Mouse (Mus musculus) heart, embryonic 14.5 days (tissue): ENCODE measurements around the gene Vmn2r46. TPM values are rescaled to one million over a fixed set of nuclear protein-coding genes. Genes with fewer than 3 reads are reported as not detected.
"Not testable (repeated sequence)": the region's sequence is repeated elsewhere in the genome, so short reads cannot be mapped to it uniquely, and the experiment has no call there.

Source experiments
- ATAC-seq: fragments of 200-750 bp; cut with Nextera tagmentation; 2 replicates; pipeline ENCODE4 v1.8.0; 2017; ENCODE audit warnings: low read depth, moderate TSS enrichment; ENCODE audit not compliant: insufficient number of reproducible peaks, insufficient read depth, low FRiP score
- H3K27ac ChIP-seq, 2 experiments: fragments of 200-500 bp in 1 of 2; fragments of 300-500 bp in 1 of 2; sonication (generic) in 1 of 2; replicated peaks in 1 of 2; 2 replicates each; pipeline ENCODE4 v1.5.1; 2012 to 2014; ENCODE audit warnings: low read depth in 2 of 2, low read length in 2 of 2, control low read depth in 1 of 2, mild to moderate bottlenecking in 1 of 2, mixed read lengths in 1 of 2; ENCODE audit not compliant: control insufficient read depth in 1 of 2, insufficient read depth in 1 of 2
- H3K27me3 ChIP-seq: fragments of 300-500 bp; sonication (generic); 2 replicates; pipeline ENCODE4 v1.6.1; 2014; ENCODE audit warnings: mild to moderate bottlenecking, low read length, control low read depth; ENCODE audit not compliant: control insufficient read depth, insufficient read depth
- H3K36me3 ChIP-seq: fragments of 300-500 bp; sonication (generic); 2 replicates; pipeline ENCODE4 v1.6.1; 2014; ENCODE audit warnings: mild to moderate bottlenecking, control low read depth, low read length, mixed read lengths; ENCODE audit not compliant: control insufficient read depth, insufficient read depth
- H3K4me1 ChIP-seq, 2 experiments: fragments of 200-500 bp in 1 of 2; fragments of 300-500 bp in 1 of 2; sonication (generic) in 1 of 2; 2 replicates each; pipeline ENCODE4 v1.6.1; 2012 to 2014; ENCODE audit warnings: low read length in 2 of 2, control low read depth in 1 of 2, mixed read lengths in 1 of 2; ENCODE audit not compliant: control insufficient read depth in 2 of 2, insufficient read depth in 2 of 2
- H3K4me2 ChIP-seq: fragments of 300-500 bp; sonication (generic); 2 replicates; pipeline ENCODE4 v1.6.1; 2014; ENCODE audit warnings: mild to moderate bottlenecking, low read length
- H3K4me3 ChIP-seq, 2 experiments: fragments of 200-500 bp in 1 of 2; fragments of 300-500 bp in 1 of 2; sonication (generic) in 1 of 2; 2 replicates each; pipeline ENCODE4 v1.5.1; 2012 to 2014; ENCODE audit warnings: low read length in 2 of 2, mild to moderate bottlenecking in 2 of 2, control low read depth in 1 of 2, low read depth in 1 of 2, moderate library complexity in 1 of 2; ENCODE audit not compliant: control insufficient read depth in 1 of 2, insufficient read depth in 1 of 2
- H3K9ac ChIP-seq: fragments of 300-500 bp; sonication (generic); 2 replicates; pipeline ENCODE4 v1.6.1; 2014; ENCODE audit warnings: mild to moderate bottlenecking, low read length
- H3K9me3 ChIP-seq: fragments of 300-500 bp; sonication (generic); 2 replicates; pipeline ENCODE4 v1.6.1; 2016; ENCODE audit warnings: low read length, control low read depth; ENCODE audit not compliant: control insufficient read depth
- WGBS: fragments of 180-500 bp; shearing (Covaris S2); extraction: QIAGEN DNeasy Blood & Tissue Kit; methylation state at CpG from one replicate; pipeline ENCODE4 v1.1.7; 2014; 5-methylcytosine and 5-hydroxymethylcytosine counted together
- polyA plus RNA-seq: library from polyadenylated mRNA; unstranded; fragments of >200 nt; fragmentation: Nextera tagmentation; extraction: Ambion mirVana; gene quantifications from 2 replicates; pipeline ENCODE4 v1.2.1, GENCODE M21; 2014

The Vmn2r46 gene
- polyA plus RNA-seq, result not detected in 2 replicates

- not testable (repeated sequence) for H3K9ac ChIP-seq, H3K4me3 ChIP-seq, H3K9me3 ChIP-seq, H3K4me2 ChIP-seq, H3K27me3 ChIP-seq, H3K27ac ChIP-seq, H3K4me1 ChIP-seq, ATAC-seq, H3K36me3 ChIP-seq
- no CpG with 5 or more reads among the region's 1 CpGs for WGBS
Observed at GRCm38 (mm10) chr7:9770471-9770870, at the start of gene Vmn2r46. Vmn2r46 (minus strand) TSS chr7:9770571.

Other genes starting within 250 kb of the Vmn2r46 start
- gene Vmn2r47, start 70.8 kb upstream of the Vmn2r46 start, polyA plus RNA-seq, result not detected in 2 replicates
- gene Vmn2r48, start 183.0 kb upstream of the Vmn2r46 start, polyA plus RNA-seq, result not detected in 2 replicates
- not detected in 2 replicates for gene Vmn2r49, start 221.7 kb upstream of the Vmn2r46 start, polyA plus RNA-seq